Mouse (Mus musculus): ENCODE data around the gene Mob1b. TPM values are rescaled to one million over a fixed set of nuclear protein-coding genes. Genes with fewer than 3 reads are reported as not detected.

The Mob1b gene
- polyA plus RNA-seq, 1 experiment from 2014 or later: 7.5 TPM

GRCm38 (mm10) chr5:88813188-88813587 lies 92.5 kb downstream of the Mob1b start:
- Histone ChIP-seq H3K4me2 (ENCODE audit: low read length) (no peak overlapping the region), H3K4me1 (ENCODE audit: control insufficient read depth, insufficient read depth, low read depth, low read length) (no peaks in the 10 kb centered on the region), H3K27me3 (replicated peaks; ENCODE audit: control insufficient read depth, insufficient read depth, low read length) (no peaks in the 10 kb centered on the region), H3K4me3 (ENCODE audit: low read length) (no peak overlapping the region), H3K36me3 (ENCODE audit: control insufficient read depth, insufficient read depth, low read length) (no peaks in the 10 kb centered on the region), H3K27ac (ENCODE audit: low read depth, low read length) (no peak overlapping the region), H3K9ac (ENCODE audit: low read depth, low read length) (no peak overlapping the region), H3K9me3 (ENCODE audit: control insufficient read depth, low read length) (no peaks in the 10 kb centered on the region)
- ATAC-seq: no peak
- WGBS: 84% methylated on average over 2 of the region's 2 CpGs

Other genes with a start within 250 kb of the Mob1b start
- gene Enam, start 232.9 kb upstream of the Mob1b start, polyA plus RNA-seq (2015; fragmentation: Nextera tagmentation; extraction: Ambion mirVana): not detected in 2 replicates
- gene Jchain, start 193.0 kb upstream of the Mob1b start, polyA plus RNA-seq (2015; fragmentation: Nextera tagmentation; extraction: Ambion mirVana): 0.14 and 0.40 TPM in 2 replicates
- 47.6 and 48.3 TPM in 2 replicates for gene Utp3, start 166.4 kb upstream of the Mob1b start, polyA plus RNA-seq (2015; fragmentation: Nextera tagmentation; extraction: Ambion mirVana)
- 247 and 253 TPM in 2 replicates for gene Rufy3, start 155.8 kb upstream of the Mob1b start, polyA plus RNA-seq (2015; fragmentation: Nextera tagmentation; extraction: Ambion mirVana)
- 39.4 and 54.5 TPM in 2 replicates for gene Grsf1, start 44.7 kb upstream of the Mob1b start, polyA plus RNA-seq (2015; fragmentation: Nextera tagmentation; extraction: Ambion mirVana)
- gene Dck, start 44.1 kb downstream of the Mob1b start, polyA plus RNA-seq (2015; fragmentation: Nextera tagmentation; extraction: Ambion mirVana): 41.7 and 44.1 TPM in 2 replicates
- 9.1 and 9.5 TPM in 2 replicates for gene Slc4a4, start 166.0 kb downstream of the Mob1b start, polyA plus RNA-seq (2015; fragmentation: Nextera tagmentation; extraction: Ambion mirVana)

All from hindbrain, embryonic 16.5 days (tissue).